Mouse (Mus musculus) E14TG2a.4 (cell line): ENCODE data around the gene Fam122b.

Source experiments
- H3K27me3 ChIP-seq: 2 replicates; pipeline ENCODE4 v1.6.1; 2014; ENCODE audit warnings: low read length, control low read depth; ENCODE audit not compliant: insufficient read depth
- H3K36me3 ChIP-seq: 2 replicates; pipeline ENCODE4 v1.6.1; 2014; ENCODE audit warnings: low read length, control low read depth; ENCODE audit not compliant: insufficient read depth
- H3K4me1 ChIP-seq: replicated peaks from 2 replicates; pipeline ENCODE4 v1.6.1; 2014; ENCODE audit warnings: low read depth, low read length, control low read depth
- H3K4me3 ChIP-seq: replicated peaks from 2 replicates; pipeline ENCODE4 v1.5.1; 2014; ENCODE audit warnings: mild to moderate bottlenecking, low read length
- H3K9me3 ChIP-seq: 2 replicates; pipeline ENCODE4 v1.6.1; 2014; ENCODE audit warnings: low read length, control low read depth
- CTCF ChIP-seq: conservative IDR thresholded peaks from 2 replicates; pipeline ENCODE4 v1.5.1; 2014; ENCODE audit warnings: low read length
- NANOG ChIP-seq: IDR thresholded peaks from 2 replicates; pipeline ENCODE4 v1.6.1; 2014; ENCODE audit warnings: borderline replicate concordance, low read length, mixed read lengths
- POU5F1 ChIP-seq: IDR thresholded peaks from 2 replicates; pipeline ENCODE4 v1.6.1; 2014; ENCODE audit warnings: low read length, borderline replicate concordance

Gene Fam122b

DNA sequence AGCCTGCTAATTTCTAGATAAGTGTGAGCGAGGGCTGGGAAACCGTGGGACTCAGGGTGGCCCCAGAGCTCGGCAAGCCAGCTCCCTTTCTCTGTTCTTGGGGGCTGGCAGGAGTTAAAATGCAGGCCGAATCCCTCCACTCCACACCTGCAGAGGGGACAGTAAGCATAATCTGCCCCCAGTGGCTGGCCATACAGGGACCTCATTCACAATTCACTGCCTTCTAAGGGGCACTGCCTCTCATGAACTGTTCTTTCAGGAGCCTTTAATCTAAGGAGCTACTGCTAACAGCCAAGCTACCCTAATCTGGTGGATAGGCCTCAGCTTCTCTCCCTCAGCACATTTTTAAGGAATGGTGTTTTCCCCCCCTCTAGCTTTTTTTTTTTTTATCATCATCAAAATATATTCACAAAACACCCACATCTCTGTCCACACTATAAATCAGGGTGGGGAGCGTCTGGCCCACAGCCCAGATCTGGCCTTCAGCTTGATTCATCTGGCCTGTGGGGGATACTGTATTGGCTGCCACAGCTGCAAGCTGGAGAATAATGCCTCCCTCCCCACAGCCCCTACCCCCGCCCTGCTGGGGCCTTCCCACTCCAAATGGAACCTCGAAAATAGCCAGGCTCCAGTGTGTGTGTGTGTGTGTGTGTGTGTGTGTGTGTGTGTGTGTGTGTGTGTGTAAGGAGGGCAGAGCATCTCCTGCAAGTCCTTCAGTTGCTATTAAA lies 57.7 kb downstream of the Fam122b start:
- no peaks in the 10 kb centered on the region for H3K4me1 ChIP-seq
- no peaks in the 10 kb centered on the region for H3K9me3 ChIP-seq
- H3K27me3 ChIP-seq: no peaks in the 10 kb centered on the region
- no peaks in the 10 kb centered on the region for H3K36me3 ChIP-seq
- TF ChIP-seq POU5F1 (no peak), NANOG (no peak), CTCF (no peak)
- H3K4me3 ChIP-seq: no peak overlapping the region

- H3K9me3 ChIP-seq: no peaks in the 10 kb centered on the region
Measured at GRCm38 (mm10) chrX:53209431-53209830, 60.2 kb downstream of the Fam122b start.

DNA sequence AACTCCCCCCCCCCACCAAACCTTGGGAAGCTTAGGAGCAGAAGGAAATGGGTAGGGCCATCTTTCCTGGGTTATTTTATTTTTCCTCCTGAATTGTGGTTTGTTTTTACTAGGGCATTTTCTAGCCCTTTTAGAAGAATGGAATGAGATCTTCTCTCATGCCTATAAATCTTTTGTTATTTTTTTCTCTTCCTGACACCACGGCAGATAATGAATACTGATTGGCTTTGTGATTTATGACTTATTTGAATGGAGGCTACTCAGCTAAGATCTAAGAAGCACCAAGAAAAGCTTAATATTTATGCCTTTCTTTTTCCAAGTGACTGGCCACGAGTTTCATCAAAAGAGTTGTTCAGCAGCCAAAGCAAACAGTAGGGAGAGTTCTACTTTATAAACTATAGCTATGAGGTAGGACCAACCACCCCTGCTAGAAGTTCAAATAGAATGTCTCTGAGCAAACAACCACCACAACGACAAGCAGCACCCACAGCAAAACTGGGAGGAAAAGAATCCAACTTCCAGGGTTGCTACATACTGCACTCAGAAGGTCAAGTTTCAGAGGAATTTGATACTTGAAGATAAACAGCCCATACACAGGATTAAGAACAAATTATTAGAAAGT lies 64.8 kb downstream of the Fam122b start:
- Histone ChIP-seq H3K27me3 (no peaks in the 10 kb centered on the region), H3K9me3 (no peaks in the 10 kb centered on the region), H3K4me1 (no peaks in the 10 kb centered on the region), H3K36me3 (no peaks in the 10 kb centered on the region), H3K4me3 (no peak overlapping the region)
- no peak for TF ChIP-seq POU5F1
- no peak for TF ChIP-seq CTCF
- TF ChIP-seq NANOG: no peak

More at GRCm38 (mm10) chrX:53209431-53209830, 60.2 kb downstream of the Fam122b start:
- Histone ChIP-seq H3K36me3 (no peaks in the 10 kb centered on the region), H3K4me3 (no peak overlapping the region), H3K4me1 (no peaks in the 10 kb centered on the region), H3K27me3 (no peaks in the 10 kb centered on the region)
- no peak for TF ChIP-seq CTCF

- H3K36me3 ChIP-seq: no peaks in the 10 kb centered on the region
- no peaks in the 10 kb centered on the region for H3K9me3 ChIP-seq
- TF ChIP-seq CTCF (no peak), POU5F1 (no peak), NANOG (no peak)
- no peaks in the 10 kb centered on the region for H3K4me1 ChIP-seq
- H3K27me3 ChIP-seq: no peaks in the 10 kb centered on the region
- H3K4me3 ChIP-seq: no peak overlapping the region
Measured at GRCm38 (mm10) chrX:53201616-53202015, 68.0 kb downstream of the Fam122b start.

GRCm38 (mm10) chrX:53197681-53198080 lies 71.9 kb downstream of the Fam122b start:
- no peaks in the 10 kb centered on the region for H3K27me3 ChIP-seq
- H3K4me3 ChIP-seq: no peak overlapping the region
- H3K4me1 ChIP-seq: no peaks in the 10 kb centered on the region
- no peaks in the 10 kb centered on the region for H3K36me3 ChIP-seq
- TF ChIP-seq NANOG: no peak
- no peak for TF ChIP-seq POU5F1
- no peak for TF ChIP-seq CTCF
- no peaks in the 10 kb centered on the region for H3K9me3 ChIP-seq

GRCm38 (mm10) chrX:53196392-53196791 lies 73.2 kb downstream of the Fam122b start:
- TF ChIP-seq POU5F1 (no peak), NANOG (no peak), CTCF (no peak)
- Histone ChIP-seq H3K4me3 (no peak overlapping the region), H3K4me1 (no peaks in the 10 kb centered on the region), H3K27me3 (no peaks in the 10 kb centered on the region), H3K9me3 (no peaks in the 10 kb centered on the region), H3K36me3 (no peaks in the 10 kb centered on the region)
